Mouse (Mus musculus) urinary bladder, adult 18-20 months (tissue): ENCODE measurements around the gene Nav3.

ENCODE experiments used
- DNase-seq, 2 experiments: peaks; one replicate each; pipeline ENCODE4 v3.0.0; 2022; ENCODE audit warnings: low spot score in 2 of 2, mixed read lengths in 2 of 2

Nav3 gene

DNA sequence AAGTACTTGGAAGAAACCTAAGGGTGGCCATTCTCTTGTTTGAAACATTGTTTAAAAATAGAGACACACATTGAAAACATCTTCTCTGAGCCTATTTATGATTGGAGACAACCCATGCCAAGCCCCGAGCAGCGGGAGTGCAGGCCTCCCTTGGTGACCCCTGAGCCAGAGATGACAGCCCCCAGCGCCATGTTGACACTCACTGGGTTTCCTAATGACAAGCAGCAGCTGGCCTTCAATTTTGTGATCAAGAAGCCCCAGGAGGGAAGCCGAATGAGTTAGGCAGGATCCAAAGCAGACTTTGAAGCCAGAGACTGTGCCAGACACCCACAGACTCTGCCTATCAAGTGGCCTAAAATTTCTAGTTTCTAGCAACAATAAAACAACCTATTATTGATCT lies 263.1 kb downstream of the Nav3 start:
- no peak for DNase-seq

DNA sequence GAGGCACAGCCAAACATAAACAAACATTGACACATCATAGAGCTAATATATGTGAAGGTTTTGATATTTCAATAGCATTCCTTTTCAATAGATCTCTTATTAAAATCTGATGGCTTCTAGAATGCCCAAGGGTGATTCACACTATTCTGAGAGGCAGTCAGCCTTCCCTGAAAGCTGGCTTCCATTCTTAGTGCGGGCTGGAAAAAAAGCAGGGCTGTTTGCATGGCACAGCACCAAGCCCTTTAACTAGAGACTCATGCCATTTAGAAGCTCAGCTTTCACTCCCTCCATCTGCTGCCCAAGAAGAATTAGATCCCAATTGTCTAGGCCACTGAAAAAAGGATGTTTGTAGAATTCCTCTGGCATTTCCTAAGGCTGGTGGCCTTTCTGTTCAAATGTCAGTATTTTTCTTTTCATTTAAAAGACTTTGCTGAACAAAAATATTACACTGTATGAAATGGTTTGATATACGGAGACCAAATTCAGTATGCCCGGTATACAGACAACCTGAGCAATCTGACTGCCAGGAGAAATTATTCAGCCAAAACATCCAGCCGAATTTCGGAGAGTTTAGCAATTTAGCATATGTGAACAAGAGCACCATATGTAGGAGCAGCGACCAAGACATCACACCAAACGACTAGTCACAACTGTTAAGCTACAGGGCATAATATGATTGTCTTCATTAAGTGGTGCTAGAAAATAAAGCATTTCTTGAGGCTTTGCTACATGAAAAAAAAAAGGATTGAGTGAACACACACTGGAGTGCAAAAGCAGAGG lies 263.8 kb downstream of the Nav3 start:
- no peak for DNase-seq

DNA sequence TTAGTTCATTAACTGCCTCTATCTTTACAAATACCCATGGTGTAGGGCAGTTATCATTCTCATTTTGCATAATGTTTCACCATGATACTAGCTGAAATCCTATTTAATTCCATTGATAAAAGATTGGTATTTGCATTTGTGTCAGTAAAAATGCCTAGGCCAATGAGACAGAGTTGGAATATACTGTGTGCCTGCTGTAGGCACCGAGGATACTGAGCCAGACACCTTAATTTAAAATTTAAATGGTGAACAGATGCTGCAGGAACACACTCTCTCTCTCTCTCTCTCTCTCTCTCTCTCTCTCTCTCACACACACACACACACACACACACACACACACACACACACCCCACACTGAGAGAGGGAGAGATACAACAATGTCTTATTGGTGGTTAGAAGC lies 269.8 kb downstream of the Nav3 start:
- no peak for DNase-seq

DNA sequence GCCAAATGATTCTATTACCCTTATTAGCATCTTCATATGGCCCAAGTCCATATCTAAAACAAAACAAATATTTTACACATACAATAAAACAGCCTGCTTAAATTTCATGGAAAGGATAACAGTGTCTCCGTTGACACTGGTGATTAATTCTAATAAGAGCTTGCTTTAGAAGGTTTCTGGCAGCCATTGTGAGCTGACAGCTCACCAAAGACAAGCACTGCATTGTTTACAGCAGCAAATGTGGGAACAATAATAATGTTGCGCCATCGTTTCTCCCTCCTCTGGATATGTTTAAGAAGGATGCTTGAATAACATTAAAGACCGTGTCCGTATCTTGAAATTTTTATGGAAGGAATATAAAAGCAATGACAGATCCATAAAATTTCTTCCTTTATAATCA lies 280.1 kb downstream of the Nav3 start:
- DNase-seq: no peak

DNA sequence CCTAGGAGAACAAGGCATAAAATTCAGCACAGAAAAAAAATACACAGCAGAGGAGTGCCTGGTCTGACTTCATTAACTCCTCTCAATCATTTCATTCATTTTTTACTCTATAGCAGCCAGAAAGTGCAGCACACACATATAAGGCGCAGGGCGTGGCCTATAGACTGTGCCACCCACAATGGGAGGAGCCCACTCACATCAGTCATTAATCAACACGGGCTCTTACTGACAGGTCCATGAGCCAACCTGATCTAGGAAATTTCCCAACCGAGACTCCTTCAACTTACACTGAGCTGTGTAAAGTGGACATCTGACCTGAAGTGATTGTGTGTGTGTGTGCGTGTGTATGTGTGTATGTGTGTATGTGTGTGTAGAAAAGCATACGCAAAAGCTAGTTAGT lies 286.6 kb downstream of the Nav3 start:
- no peak for DNase-seq

- no peak for DNase-seq
Measured at GRCm38 (mm10) chr10:110168892-110169291, 287.1 kb downstream of the Nav3 start.

GRCm38 (mm10) chr10:110162596-110162995 lies 293.4 kb downstream of the Nav3 start:
- DNase-seq: no peak

DNA sequence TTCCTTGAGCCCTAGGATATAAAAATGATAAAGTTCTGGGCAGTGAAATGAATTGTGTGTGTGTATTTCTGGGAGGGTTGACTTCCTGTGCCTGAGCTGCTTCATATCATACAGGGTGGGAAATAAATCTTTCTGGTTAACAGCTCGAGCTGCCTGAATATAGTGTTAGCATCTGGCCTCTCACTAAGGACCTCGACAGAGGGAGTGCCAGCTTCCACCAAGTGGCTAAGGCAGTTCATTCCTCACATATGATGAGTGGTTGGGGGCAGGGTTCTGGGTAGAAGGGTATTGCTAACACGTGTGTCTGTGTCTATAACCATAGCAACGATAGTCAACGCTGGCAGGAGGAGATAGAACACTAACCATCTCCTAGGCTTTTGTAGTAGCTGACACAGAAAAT lies 295.1 kb downstream of the Nav3 start:
- no peak for DNase-seq

- DNase-seq: no peak
Measured at GRCm38 (mm10) chr10:110159548-110159947, 296.5 kb downstream of the Nav3 start.

DNA sequence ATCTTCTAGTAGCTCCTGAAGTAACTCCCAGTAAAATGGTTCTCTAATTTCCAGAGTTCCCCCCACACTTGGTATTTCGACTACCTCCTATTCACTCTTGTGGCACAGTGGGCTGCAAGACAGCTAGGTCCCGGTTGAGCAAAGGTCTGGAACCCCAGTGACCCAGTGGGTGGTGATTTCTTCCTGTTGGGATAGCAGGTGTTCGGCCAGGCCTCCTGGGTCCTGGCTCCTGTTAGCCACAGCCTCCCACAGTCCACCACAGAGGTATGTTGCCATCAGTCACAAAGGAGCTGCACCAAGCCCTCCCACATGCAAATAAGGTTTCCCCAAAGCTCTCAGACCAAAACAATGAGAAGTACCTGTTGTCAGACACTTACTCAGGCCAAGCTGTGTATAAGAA lies 297.9 kb downstream of the Nav3 start:
- DNase-seq: no peak

- no peak for DNase-seq
Measured at GRCm38 (mm10) chr10:110156412-110156811, 299.6 kb downstream of the Nav3 start.

DNA sequence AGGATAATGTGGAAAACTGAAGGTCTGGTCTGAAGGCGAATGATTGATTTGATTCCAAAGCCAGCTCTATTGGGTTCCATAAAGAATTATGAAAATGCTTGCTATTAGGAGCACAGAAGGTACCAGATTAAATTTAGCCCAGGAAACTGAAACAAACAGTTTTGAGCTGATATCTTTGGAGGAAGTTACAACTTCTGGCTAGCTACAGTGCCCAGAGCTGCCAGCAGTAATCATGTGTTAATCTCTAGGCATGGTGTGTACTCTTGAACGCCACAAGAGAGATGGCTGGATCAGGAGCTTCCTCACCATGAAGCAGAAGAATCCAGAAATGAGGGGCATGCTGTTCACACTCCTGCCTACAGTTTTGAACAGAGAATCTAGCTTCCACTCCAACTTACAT lies 300.5 kb downstream of the Nav3 start:
- DNase-seq: no peak

DNA sequence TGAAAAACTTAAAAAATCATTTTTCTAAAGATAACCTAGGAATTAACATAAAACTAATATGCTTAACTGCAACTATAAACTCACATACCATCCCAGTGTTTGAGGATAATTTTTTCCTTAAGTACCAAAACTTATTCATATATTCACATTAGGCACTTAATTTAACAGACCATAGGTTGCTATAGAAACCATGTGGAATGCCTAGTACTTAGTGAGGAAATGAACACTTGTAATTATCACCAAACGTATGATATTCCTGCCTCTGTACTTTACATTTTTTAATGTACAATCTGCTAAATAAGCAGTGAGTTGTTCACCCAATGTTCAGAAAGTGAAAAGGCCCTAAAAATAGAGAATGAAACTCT lies 301.1 kb downstream of the Nav3 start:
- DNase-seq: no peak

DNA sequence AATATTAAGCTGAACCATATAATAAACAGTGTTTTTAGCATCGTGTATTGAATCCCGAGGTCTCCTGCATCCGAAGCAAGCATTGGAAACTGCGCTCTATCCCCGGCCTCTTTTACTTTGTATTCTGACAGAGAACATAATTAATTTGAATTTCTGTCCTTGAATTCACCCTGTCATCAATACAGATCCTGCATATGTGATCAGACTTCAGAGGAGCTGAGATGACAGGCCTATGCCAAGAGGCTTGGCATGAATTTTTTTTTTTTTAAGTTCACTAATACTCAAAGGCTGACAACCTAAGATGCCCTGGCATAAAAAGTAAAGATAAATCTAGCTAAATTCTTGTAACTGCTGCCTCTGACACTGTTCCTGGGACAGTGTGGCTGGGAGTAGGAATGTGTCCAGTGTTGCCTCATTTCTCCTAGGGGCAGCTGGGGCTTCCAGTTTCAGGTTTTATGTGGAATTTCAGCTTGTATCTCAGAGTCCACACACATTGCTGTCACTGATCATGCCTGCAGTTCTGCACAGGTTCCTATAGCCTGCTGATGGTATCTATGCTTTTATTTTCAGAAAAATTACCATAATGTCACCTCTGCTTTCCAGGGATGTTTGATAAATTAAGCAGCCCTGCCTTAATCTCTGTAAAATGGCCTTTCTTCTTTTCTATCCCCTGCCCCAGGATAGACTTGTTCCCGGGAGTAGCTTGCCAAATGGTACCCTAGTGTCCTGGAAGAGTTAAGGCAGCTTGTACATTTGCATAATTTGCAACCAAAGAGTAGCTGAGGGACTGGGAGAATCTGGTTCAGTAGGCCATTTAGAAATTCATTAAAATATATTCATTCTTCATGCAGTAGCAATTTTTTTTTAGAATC lies 301.8 kb downstream of the Nav3 start:
- DNase-seq: no peak

DNA sequence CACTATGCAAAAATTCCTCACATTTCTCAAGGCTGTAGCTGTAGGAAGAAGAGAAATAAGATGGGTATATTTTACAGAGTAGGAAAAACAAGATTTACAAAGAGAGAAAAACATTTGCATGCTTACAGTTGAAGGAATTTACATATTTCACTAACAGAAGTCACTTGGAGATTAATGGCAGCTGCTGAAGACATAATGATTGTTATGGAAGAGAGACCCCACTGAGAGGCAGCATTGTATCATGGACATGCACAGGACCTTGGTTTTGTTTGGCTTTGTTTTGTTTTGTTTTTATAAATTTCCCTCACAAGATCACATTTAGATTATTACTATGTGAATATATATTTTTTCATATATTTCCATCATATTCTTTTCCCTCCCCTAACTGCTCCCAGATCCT lies 335.4 kb downstream of the Nav3 start:
- DNase-seq: no peak

DNA sequence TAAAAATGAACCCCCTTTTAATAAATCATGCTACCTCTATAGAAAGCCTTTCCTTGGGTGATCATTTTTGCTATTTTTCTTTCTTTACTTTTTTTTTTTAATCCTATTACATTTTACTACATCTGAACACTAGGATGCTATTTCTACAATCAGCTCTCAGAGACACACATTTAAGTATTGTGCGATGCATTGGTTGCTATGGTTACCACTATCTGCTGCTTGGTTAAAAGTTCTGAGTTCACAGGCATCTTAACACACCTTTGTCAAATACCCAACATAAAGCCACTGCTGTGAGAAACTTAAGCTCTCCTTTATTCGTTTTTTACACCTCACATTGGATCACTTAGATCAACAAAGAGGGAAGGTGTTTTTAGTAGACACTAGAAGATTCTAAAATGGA lies 338.7 kb downstream of the Nav3 start:
- no peak for DNase-seq

GRCm38 (mm10) chr10:110112669-110113458 lies 343.1 kb downstream of the Nav3 start:
- no peak for DNase-seq

- no peak for DNase-seq
Measured at GRCm38 (mm10) chr10:110103255-110103654, 352.7 kb downstream of the Nav3 start.

- no peak for DNase-seq
Measured at GRCm38 (mm10) chr10:110102231-110102630, 353.8 kb downstream of the Nav3 start.

GRCm38 (mm10) chr10:110094433-110094832 lies 361.6 kb downstream of the Nav3 start:
- DNase-seq: no peak

DNA sequence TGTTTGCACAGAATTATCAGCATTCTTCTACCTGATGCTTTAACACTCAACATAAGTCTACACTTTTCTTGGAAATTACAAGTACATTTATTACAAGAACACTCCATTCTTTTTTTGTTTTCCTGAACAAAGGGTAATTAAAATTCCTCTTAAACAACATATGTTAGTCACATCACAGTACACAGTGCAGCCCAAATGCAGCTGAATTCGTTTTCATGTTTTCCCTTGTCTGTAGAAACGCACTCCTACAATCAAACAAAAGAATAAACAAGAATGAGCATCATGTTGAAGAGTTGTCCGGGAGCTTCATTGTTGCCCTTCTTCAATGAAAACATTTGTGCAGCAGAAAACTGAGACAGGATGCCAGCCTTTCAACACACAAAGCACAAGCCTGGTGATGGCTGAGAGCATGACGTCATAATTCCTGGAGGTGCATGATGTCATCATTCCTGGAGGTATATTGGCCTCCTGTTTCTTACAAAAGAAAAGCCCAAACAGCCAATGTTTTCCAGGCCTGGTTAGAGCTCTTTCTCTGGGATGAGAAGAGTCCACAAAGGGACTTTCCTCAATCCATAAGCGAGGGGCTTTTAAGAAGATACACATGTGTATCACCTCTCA lies 367.5 kb downstream of the Nav3 start:
- DNase-seq: no peak

DNA sequence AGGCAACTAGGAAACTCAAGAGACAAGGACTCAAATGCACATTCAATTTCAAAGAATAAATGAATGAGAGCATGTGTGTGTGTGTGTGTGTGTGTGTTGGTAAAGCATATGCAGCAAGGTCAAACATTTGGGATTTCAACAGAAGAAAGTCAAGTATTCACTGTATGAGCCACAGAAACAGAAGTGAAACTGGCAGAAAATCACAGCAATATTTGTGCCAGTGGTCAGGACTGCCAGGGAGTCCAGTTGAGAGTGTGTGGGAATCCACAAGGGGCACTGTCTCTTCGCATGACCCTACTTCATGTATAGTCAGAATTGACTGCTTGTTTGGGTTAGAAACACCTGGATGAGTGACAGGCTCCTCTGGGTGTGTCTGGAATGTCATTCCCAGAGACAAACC lies 370.1 kb downstream of the Nav3 start:
- DNase-seq: no peak
